Mouse (Mus musculus) testis, adult 2 months (tissue): ENCODE measurements around the gene Abcb8.

Experiments used
- CTCF ChIP-seq: fragments of 200-500 bp; IDR thresholded peaks from 2 replicates; pipeline ENCODE4 v1.5.1; 2012; ENCODE audit warnings: low read depth, mild to moderate bottlenecking, inconsistent platforms, low read length, moderate library complexity; ENCODE audit not compliant: control insufficient read depth, insufficient read depth, insufficient replicate concordance
- POLR2A ChIP-seq: fragments of 200-500 bp; IDR thresholded peaks from 2 replicates; pipeline ENCODE4 v1.6.1; 2012; ENCODE audit warnings: low read depth, mild to moderate bottlenecking, inconsistent platforms, low read length, moderate library complexity; ENCODE audit not compliant: control insufficient read depth

DNA sequence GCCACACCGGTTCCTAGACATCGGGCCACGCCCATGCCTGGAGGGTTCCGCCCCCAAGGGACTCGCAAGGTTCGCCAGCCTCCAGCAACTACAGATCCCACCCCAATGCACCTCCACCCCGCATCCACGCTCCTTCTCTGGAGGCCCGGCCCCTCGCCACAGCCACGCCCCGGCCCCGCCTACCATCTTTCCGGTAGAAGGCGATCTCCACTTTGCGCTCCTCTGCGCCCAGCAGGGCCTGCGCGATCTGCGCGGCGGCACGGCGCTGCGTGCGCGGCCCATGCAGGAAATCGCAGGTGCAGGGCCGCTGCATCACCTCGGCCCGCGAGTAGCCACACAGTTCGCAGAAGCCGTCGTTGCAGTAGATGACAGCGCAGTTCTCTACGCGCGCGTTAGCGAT lies 45.3 kb upstream of the Abcb8 start:
- TF ChIP-seq CTCF = no peak
- TF ChIP-seq POLR2A = peak; percentile 58
